Mouse (Mus musculus): ENCODE results near the gene Znrd1. TPM values are rescaled to one million over a fixed set of nuclear protein-coding genes. Genes with fewer than 3 reads are reported as not detected.

Gene Znrd1
- total and polyA plus RNA-seq, 2 experiments: 13.7 to 14.8 TPM

DNA sequence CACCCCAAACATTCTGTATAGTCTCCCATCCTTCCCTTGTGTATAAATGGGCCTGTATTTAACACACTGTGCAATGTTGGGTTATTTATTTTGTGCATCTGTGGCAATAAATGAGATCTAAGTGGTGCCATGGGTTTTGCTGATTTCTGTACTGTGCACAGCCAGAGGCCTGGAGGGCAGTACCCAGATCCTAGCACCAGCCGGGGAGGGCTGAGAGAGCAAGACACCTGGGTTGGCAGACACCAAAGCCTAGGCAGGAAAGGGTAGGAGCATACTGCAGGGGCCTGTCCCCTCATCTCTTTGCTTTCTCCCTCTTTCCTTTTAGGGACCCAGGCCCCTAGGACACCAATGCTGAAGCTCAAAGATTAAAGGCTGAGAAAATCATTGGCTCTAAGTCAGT, 10.1 kb downstream of the Znrd1 start:
- H3K27me3 ChIP-seq (ENCODE audit: control insufficient read depth, insufficient read depth, low read length): no peaks in the 10 kb centered on the region
- H3K4me3 ChIP-seq (ENCODE audit: insufficient read depth, low read depth, low read length): no peak overlapping the region
- peaks cover 5% of the 10 kb centered on the region for H3K4me1 ChIP-seq (ENCODE audit: control insufficient read depth, insufficient read depth, low read length)
- H3K79me2 ChIP-seq (ENCODE audit: control insufficient read depth, insufficient read depth, low read length): no peaks in the 10 kb centered on the region; the same call in 1 of the 2 replicates
- H3K27ac ChIP-seq (replicated peaks; ENCODE audit: insufficient read depth, low read depth, low read length): no peak overlapping the region
- no peak overlapping the region for H3K9ac ChIP-seq (ENCODE audit: low read depth, low read length)
- 88% methylated on average over 1 of the region's 1 CpGs for WGBS
- DNase-seq (ENCODE audit: extremely low read depth, low read depth, low spot score): no peak
- peaks cover 4% of the 10 kb centered on the region; the same call in 1 of the 2 replicates for H3K36me3 ChIP-seq (ENCODE audit: control insufficient read depth, insufficient read depth, low read length)
- TF ChIP-seq POLR2A (IDR thresholded peaks at IDR 0.05; ENCODE audit: extremely low read depth, insufficient read depth, low read length): no peak
- no peak for TF ChIP-seq CTCF (IDR thresholded peaks at IDR 0.05; ENCODE audit: low read depth, low read length)

DNA sequence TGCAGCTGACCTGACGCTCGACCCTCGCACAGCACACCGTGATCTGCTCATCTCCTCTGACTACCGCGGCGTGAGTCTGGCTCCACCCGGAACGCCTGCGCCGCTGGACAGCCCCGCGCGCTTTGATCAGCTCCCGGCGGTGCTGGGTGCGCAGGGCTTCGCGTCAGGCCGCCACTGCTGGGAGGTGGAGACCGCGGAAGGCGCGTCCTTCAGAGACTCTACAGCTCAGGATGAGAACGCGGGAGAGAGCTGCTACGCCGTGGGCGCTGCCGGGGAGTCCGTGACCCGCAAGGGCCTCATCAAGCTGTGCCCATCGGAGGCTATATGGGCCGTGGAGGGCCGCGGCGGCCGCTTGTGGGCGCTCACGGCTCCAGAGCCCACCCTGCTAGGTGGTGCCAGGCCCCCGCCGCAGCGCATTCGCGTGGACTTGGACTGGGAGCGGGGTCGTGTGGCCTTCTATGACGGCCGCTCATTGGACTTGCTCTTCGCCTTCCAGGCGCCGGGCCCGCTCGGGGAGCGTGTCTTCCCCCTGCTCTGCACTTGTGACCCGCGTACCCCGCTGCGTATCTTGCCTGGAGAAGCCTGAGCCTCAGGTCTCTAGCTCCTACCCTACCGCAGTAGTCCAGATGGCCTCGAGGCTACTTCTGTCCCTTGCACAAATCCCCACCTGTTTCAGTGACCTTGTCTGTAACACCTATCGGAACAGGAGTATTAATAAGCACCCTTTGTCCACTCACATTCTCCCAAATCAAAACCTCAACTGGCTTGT, 11.1 kb downstream of the Znrd1 start:
- Histone ChIP-seq H3K79me2 (ENCODE audit: control insufficient read depth, insufficient read depth, low read length) (peaks cover 5% of the 10 kb centered on the region; the same call in 1 of the 2 replicates), H3K27ac (replicated peaks; ENCODE audit: insufficient read depth, low read depth, low read length) (no peak overlapping the region), H3K9ac (ENCODE audit: low read depth, low read length) (peak overlapping the region; percentile 45), H3K4me3 (ENCODE audit: insufficient read depth, low read depth, low read length) (peak overlapping the region; percentile 46), H3K4me1 (ENCODE audit: control insufficient read depth, insufficient read depth, low read length) (peaks cover 5% of the 10 kb centered on the region), H3K36me3 (ENCODE audit: control insufficient read depth, insufficient read depth, low read length) (peaks cover 4% of the 10 kb centered on the region; the same call in 1 of the 2 replicates), H3K27me3 (ENCODE audit: control insufficient read depth, insufficient read depth, low read length) (no peaks in the 10 kb centered on the region)
- TF ChIP-seq POLR2A (IDR thresholded peaks at IDR 0.05; ENCODE audit: extremely low read depth, insufficient read depth, low read length): no peak
- TF ChIP-seq CTCF (IDR thresholded peaks at IDR 0.05; ENCODE audit: low read depth, low read length): no peak
- no peak for DNase-seq (ENCODE audit: extremely low read depth, low read depth, low spot score)
- 43% methylated on average over 55 of the region's 62 CpGs for WGBS

DNA sequence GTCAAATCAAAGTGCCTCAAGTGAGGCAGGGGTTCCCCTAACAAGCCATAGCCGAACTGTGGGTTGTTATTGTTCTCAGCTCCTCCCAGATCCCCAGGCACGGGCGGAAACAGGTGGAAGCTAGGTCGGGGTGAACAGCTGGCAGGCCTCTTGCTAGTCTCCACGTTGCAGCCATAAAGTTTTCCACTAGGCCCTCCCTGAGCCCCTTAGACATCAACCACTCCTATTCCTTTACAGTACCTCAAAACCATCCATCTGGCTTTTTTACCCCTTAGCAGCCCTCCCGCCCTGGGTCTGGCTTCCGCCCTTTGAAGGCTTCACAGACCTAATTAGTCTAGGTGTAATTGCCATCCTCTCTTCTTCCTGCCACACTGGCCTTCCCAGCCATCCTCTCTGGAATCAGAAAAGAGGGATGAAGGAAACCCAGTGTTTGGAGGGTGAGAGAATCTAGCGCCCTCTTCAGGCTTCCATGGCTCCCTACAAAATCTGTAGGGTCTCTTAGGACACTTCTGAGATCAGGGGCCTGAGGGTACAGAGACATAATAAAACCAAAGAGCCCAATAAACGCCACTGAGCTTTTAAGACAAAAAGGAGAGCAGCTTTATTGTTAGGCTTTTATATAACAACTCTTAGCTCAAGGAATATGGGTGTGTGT, 14.1 kb downstream of the Znrd1 start:
- Histone ChIP-seq H3K4me3 (ENCODE audit: insufficient read depth, low read depth, low read length) (peak overlapping the region; percentile 73; the same call in 1 of the 2 replicates), H3K27ac (replicated peaks; ENCODE audit: insufficient read depth, low read depth, low read length) (no peak overlapping the region), H3K9ac (ENCODE audit: low read depth, low read length) (peak overlapping the region; percentile 92), H3K36me3 (ENCODE audit: control insufficient read depth, insufficient read depth, low read length) (peaks cover 4% of the 10 kb centered on the region; the same call in 1 of the 2 replicates), H3K27me3 (ENCODE audit: control insufficient read depth, insufficient read depth, low read length) (no peaks in the 10 kb centered on the region), H3K4me1 (ENCODE audit: control insufficient read depth, insufficient read depth, low read length) (peaks cover 5% of the 10 kb centered on the region), H3K79me2 (ENCODE audit: control insufficient read depth, insufficient read depth, low read length) (peaks cover 5% of the 10 kb centered on the region; the same call in 1 of the 2 replicates)
- TF ChIP-seq POLR2A (IDR thresholded peaks at IDR 0.05; ENCODE audit: extremely low read depth, insufficient read depth, low read length) (no peak), CTCF (IDR thresholded peaks at IDR 0.05; ENCODE audit: low read depth, low read length) (no peak)
- DNase-seq (ENCODE audit: extremely low read depth, low read depth, low spot score): peak; percentile 6
- WGBS: 46% methylated on average over 9 of the region's 9 CpGs

DNA sequence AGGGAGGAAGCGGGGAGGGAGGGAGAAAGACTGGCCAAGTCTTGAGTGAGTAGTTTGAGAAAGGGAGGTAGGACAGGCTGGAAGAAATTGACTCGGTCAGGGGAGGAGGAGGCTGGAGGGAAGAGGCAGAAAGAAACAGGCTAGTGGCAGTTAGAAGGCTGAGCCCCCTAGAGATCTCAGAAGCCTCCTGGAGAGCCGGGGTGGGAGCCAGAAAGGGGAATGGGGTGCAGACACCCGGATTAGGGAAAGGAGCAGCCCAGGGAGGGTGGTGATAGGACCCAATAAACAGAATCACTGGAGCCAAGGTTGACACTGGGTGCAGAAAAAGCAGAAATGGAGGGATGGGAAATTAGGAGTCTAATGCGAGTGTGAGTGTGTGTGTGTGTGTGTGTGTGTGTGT, 14.7 kb downstream of the Znrd1 start:
- H3K4me1 ChIP-seq (ENCODE audit: control insufficient read depth, insufficient read depth, low read length): peaks cover 5% of the 10 kb centered on the region
- DNase-seq (ENCODE audit: extremely low read depth, low read depth, low spot score): no peak
- 35% methylated on average over 5 of the region's 5 CpGs for WGBS
- H3K27ac ChIP-seq (replicated peaks; ENCODE audit: insufficient read depth, low read depth, low read length): no peak overlapping the region
- H3K9ac ChIP-seq (ENCODE audit: low read depth, low read length): peak overlapping the region; percentile 92
- no peaks in the 10 kb centered on the region for H3K27me3 ChIP-seq (ENCODE audit: control insufficient read depth, insufficient read depth, low read length)
- H3K79me2 ChIP-seq (ENCODE audit: control insufficient read depth, insufficient read depth, low read length): peaks cover 5% of the 10 kb centered on the region; the same call in 1 of the 2 replicates
- peak overlapping the region; percentile 73 for H3K4me3 ChIP-seq (ENCODE audit: insufficient read depth, low read depth, low read length)
- peaks cover 2% of the 10 kb centered on the region; the same call in 1 of the 2 replicates for H3K36me3 ChIP-seq (ENCODE audit: control insufficient read depth, insufficient read depth, low read length)
- TF ChIP-seq POLR2A (IDR thresholded peaks at IDR 0.05; ENCODE audit: extremely low read depth, insufficient read depth, low read length): no peak
- TF ChIP-seq CTCF (IDR thresholded peaks at IDR 0.05; ENCODE audit: low read depth, low read length): no peak

DNA sequence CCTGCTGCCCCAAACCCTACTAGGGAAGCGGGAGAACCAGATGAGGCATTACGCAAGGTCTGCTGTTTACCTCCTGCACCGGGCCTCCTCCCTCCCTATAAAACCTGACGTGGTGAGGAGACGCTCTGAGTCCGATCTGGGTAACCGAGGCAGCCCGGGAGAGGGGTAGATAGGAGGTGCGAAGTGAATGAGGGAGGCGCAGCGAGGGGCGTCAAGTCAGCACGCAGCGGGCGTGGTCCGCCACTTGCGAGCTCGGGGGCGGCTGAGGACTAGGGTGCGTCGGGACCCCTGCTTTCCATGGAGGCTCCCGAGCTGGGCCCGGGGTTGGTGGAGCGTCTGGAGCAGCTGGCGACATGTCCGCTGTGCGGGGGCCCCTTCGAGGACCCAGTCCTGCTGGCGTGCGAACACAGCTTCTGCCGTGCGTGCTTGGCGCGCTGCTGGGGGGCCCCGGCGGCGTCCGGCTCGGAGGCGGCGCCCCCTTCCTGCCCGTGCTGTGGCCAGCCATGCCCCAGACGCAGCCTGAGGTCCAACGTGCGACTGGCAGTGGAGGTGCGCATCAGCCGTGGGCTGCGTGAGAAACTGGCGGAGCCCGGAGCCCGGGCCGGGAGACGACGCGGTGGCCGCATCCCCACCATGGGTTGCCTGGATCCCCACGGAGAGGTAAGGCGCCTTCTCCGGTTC, 15.4 kb downstream of the Znrd1 start, which contains the start of gene Rnf39:
TSS of gene Rnf39 (plus strand) at position 128 of the 681 bp plus-strand sequence.
- Histone ChIP-seq H3K27ac (replicated peaks; ENCODE audit: insufficient read depth, low read depth, low read length) (peak within 1 kb of the TSS; percentile 96), H3K4me1 (ENCODE audit: control insufficient read depth, insufficient read depth, low read length) (peaks cover 5% of the 10 kb centered on the region), H3K36me3 (ENCODE audit: control insufficient read depth, insufficient read depth, low read length) (peaks cover 2% of the 10 kb centered on the region; the same call in 1 of the 2 replicates), H3K9ac (ENCODE audit: low read depth, low read length) (peak within 1 kb of the TSS; percentile 92), H3K4me3 (ENCODE audit: insufficient read depth, low read depth, low read length) (peak within 1 kb of the TSS; percentile 73), H3K27me3 (ENCODE audit: control insufficient read depth, insufficient read depth, low read length) (no peaks in the 10 kb centered on the region), H3K79me2 (ENCODE audit: control insufficient read depth, insufficient read depth, low read length) (peaks cover 5% of the 10 kb centered on the region; the same call in 1 of the 2 replicates)
- peak; percentile 90 for DNase-seq (ENCODE audit: extremely low read depth, low read depth, low spot score)
- TF ChIP-seq POLR2A (IDR thresholded peaks at IDR 0.05; ENCODE audit: extremely low read depth, insufficient read depth, low read length) (peak; percentile 89), CTCF (IDR thresholded peaks at IDR 0.05; ENCODE audit: low read depth, low read length) (no peak)
- WGBS: 1% methylated on average over 59 of the region's 59 CpGs
